Mouse (Mus musculus): ENCODE results near the gene Shank3.

- no peak for TF ChIP-seq CTCF (IDR thresholded peaks at IDR 0.05; ENCODE audit: extremely low read depth, insufficient read length, insufficient replicate concordance, low read depth, low read length)
- TF ChIP-seq POLR2A (IDR thresholded peaks at IDR 0.05; ENCODE audit: low read depth, low read length), result no peak
Measured at GRCm38 (mm10) chr15:89477806-89478205, 21.6 kb upstream of the Shank3 start.
